Mouse (Mus musculus): ENCODE measurements at regions not wholly inside any gene's neighbourhood (a gene's known extent, or its start where the extent isn't known, plus 50 kb on each side); places are given as distances from the start of the nearest gene placed in this dataset.

DNA sequence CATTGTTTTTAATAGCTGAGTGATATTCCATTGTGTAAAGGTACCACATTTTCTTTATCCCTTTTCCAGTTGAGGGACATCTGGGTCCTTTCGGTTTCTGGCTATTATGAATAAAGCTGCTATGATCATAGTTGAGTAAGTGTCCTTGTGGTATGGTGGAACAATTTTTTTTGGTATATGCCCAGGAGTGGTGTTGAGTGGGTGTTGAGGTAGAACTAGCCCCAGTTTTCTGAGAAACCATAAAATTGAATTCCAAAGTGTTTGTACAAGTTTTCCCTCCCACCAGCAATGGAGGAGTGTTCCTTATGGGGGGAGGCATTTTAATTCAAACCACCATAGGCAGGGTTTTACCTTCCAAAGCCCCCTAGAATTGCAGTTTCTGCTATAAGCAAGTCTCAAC, 67.4 kb downstream of the Spata19 start:
- TF ChIP-seq CTCF (IDR thresholded peaks at IDR 0.05; ENCODE audit: control insufficient read depth, insufficient read depth, insufficient replicate concordance, low read depth, low read length) (no peak), POLR2A (IDR thresholded peaks at IDR 0.05; ENCODE audit: control insufficient read depth, low read depth, low read length) (no peak)
